Mouse (Mus musculus) heart, postnatal 36 days (tissue): ENCODE measurements around the gene Wfdc15b. TPM values are rescaled to one million over a fixed set of nuclear protein-coding genes. Genes with fewer than 3 reads are reported as not detected.
"Not testable (repeated sequence)": the region's sequence is repeated elsewhere in the genome, so short reads cannot be mapped to it uniquely, and the experiment has no call there.

Experiments
- DNase-seq, 2 experiments: peaks; one replicate each; pipeline ENCODE4 v3.0.0; 2021 to 2022
- intact Hi-C: fragments of 180-260 bp; cut with DNase I; formaldehyde crosslinking; loops from one replicate; pipeline ENCODE4 v1.15.1; 2025
- total RNA-seq, 2 experiments: library from RNA; stranded (reverse); gene quantifications; 2 replicates each; pipeline ENCODE4 v1.2.3; 2021

The Wfdc15b gene
- total RNA-seq: not detected

DNA sequence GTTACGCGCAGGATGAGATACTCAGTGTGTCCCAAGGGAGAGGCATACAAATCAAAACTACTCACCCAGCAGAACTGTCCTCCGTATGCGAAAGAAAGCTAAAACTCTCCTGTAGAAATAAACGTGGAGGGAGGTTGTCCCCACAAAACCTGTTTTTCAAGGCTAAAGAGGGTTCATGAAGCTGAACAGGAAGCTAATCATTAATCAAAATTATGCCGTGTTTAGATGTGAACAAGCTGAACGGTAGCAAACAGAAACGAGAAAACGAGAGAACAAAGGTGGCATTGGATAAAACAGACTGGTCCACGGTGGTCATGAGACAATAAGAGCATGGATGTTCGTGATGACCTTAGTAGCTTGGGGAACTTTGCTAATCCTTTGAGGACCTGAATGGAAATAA is at the start of gene Wfdc15b:
Gene Wfdc15b (minus strand): TSS at position 139 of the 400 bp plus-strand sequence.
- no peak for DNase-seq
- intact Hi-C loops: no loop called here

DNA sequence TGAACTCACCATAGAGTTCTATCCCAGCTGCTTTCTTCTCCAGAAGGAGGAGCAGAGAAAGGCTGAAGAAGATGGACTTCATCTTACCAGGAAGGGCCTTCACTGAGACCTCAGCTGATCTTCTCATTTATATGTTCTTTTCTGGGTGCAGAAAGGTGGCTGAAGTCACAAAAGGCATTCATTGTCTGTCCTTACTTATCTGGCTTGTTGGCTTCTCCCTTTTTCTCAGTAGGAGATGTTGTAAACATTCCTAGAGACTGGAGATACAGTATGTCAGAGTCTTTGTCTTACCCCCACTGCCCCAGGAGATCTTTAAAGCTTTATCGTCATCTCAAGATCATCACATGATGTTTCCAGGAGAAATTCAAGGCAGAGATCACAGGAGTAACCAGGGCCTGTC is 35.1 kb upstream of the Wfdc15b start, which contains the start of gene Svs3b:
Gene Svs3b (minus strand): TSS at position 101 of the 400 bp plus-strand sequence.
- DNase-seq, intact Hi-C loops: not testable (repeated sequence)

DNA sequence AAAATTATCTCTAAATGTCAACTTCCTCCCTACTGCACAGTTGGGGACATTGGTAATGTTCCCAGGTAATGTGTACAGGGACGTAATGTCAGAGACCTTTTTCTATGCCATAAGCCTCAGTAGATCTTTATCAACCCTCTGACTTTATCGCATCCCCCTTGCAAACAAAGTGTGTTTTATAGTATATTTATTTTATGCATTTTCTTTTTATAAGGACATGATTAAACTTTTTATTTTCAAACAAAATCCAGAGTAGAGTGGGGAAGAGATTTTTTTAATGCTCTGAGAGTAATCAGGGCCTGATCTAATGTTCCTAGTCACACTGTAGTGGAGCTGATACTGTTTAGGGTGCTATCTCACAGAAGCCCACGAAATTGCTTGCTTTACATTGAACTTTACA is 16.9 kb upstream of the Wfdc15b start, which contains the start of gene Svs2:
Gene Svs2 (minus strand): TSS at position 101 of the 400 bp plus-strand sequence.
- no peak for DNase-seq
- intact Hi-C loops: no loop called here

DNA sequence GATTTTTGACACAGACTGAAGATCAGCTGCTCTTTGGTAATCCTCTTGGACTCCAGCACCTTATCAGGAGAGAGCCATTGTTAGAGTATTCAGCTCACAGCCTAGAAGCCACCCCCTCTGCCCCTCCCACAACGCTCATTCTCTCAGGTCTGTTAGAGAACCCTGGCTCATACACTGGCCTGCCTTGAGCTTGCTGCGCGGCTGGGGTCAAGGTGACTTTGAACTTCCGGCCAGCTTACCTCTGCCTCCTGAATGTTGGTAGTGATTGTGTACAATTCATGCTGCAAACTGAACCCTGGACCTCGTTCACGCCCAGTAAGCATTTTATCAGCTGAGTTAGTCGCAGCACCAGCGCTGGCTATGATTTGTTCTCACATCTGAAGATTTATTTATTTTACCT is 11.2 kb upstream of the Wfdc15b start:
- no peak for DNase-seq
- intact Hi-C loops: no loop called here

DNA sequence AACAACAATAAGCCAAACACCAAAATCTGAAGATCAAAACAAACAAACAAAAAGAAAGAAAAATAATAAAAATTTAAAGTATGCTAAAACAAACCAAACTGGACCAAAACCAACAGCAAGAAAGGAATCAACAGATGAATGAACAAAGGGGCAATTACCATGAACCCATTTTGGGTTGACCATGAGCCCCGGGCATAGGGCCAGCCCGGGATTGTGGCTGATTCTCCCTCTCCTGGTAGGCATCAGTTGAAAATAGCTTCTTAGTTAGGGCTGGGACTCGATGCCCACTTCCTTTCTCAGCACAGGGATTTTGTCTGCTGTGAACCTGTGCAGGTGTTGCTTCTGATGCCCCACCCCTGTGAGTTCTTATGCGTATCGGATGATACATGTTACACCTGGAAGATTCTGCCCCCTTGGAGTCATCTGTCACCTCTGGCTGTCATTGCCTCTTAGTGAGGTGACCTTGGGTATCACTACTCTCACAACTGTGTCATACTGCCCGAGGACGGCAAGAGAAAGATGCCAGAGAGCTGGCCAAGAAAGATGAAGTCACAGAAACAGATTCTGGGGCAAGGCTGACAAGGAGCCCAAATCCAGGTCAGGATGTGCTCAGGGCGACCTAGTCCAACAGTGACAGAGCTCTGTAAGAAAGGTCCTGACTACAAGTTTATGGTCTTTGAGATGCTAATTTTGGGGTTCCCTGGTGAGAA is 7.1 kb upstream of the Wfdc15b start:
- no peak for DNase-seq
- intact Hi-C loops: no loop called here

DNA sequence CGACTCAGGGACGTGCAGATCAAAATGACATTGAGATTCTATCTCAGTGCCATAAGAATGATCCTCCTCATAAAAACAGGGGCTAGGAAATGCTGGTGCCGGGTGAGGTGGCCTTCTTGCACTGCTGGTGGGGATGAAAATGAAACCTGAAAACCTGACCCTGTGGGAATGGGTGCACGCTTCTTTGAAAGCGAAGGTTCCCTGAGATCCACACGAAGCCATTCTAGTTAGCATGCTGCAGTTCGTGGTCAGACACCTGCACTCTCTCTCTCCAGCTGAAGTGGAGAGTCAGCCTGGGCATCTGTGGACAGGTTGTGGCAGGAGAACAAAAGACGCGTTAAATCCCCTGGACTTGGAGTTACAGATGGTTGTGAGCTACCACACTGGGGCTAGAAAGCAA is 2.2 kb downstream of the Wfdc15b start:
- DNase-seq: no peak
- intact Hi-C loops: no loop called here

DNA sequence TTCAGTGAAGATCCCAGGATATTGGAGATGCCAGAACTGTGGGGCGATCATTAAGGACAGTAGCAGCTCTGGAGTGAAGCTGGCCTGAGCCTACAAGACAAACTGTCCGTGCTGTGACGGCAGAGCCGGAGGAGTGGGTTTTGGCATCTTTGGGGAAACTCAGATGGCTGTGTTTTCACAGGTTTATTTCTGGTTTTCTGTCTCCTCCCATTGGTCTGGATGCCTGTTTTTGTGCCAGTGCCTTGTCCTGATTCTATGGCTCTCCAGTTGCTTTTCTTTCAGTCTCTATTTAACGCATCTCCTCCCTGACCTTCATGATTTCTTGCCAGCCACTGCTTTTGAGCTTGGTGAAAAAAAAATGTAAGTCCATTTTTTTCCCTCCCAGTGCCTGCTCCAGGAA is 8.7 kb downstream of the Wfdc15b start:
- intact Hi-C loops: no loop called here
- DNase-seq: no peak

DNA sequence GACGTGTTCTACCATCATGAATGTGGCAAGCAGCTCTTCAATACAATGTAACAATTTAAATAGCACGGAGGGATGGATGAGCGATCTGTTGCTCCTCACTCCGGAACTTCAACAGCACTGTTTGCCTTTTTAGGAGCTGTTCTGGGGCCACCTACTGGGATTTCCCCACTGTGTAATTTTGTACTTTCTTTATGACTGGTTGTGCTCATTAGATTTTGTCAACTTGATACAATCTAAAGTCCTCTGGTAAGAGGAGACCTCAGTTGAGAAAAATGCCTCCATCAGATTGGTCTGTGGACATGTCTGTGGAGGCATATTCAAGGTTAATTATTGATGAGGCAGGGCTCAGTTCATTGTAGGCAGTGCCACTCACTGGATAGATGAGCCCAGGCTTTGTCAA is 10.6 kb downstream of the Wfdc15b start:
- intact Hi-C loops: no loop called here

DNA sequence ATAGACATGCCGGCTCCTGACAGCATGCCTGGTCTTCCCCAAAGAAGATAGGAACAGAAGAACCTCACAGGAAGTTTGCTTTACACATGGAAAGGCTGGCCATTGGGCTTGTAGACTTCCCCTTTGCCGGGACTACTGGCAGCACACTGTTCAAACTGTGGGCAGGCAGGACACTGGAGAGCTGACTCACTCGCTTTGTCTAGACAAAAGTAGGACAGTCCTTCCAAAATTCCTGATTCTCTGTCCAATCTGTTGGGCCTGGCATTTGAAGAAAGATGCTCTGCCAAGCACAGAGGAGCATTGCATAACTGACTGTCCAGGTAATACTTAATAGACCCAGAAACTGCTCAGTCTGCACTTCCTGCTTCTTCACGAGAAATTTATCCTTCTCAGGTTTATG is 14.8 kb downstream of the Wfdc15b start:
- no peak for DNase-seq
- intact Hi-C loops: no loop called here

More for the DNA sequence above, 10.6 kb downstream of the Wfdc15b start:
- no peak for DNase-seq

DNA sequence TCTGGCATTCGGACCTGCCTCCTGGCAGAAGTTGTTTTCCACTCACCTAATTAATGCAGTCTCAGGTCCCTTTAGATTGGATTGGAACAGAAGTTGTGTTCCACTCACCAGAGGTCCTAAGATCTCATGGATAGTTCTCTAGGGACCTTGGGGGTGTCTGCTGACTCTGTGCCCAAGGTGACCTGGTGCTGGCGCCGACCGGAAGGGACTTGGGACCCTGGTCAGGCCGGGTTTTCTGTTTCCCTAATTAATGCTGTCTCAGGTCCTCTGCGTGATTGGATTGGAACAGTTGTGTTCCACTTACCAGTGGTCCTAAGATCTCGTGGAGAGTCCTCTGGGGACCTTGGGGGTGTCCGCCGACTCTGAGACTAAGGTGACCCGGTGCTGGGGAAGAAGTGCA is 15.4 kb downstream of the Wfdc15b start:
- DNase-seq, intact Hi-C loops: not testable (repeated sequence)

DNA sequence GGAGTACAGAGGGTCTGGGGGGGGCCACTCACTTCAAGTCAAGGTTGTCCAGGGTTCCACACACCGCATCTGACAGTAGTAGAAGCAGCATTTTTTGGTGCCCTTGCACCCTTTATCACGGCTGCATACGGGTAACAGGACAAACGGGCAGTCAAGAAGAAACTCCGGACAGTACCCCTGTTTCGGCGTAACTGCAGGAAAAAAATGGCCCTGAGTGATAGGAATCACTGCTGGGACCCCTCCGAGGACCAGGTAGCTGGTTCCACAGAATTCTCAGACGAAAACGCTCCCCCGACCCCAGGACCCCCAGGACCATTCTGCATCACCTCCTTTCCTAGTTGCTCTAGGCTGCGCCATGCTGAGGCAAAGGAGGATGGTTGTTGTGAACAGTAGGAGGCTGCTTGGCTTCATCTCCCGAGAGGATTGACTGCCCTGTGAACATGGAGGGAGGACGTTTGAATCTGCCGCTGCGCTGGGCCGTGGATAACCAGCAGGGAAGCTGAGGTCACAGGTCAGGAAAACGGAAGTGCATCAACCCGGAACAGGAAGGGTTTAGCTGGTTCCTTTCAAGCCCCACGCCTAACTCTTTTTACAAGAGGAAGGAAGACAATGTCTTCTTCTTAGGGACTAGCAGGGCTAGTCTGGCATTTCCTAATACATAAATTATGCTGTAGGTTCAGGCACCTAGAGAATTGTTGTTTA is 21.7 kb downstream of the Wfdc15b start, which contains the start of gene Wfdc15a:
Gene Wfdc15a (minus strand): TSS at position 505 of the 702 bp plus-strand sequence.
- no peak for DNase-seq
- intact Hi-C loops: no loop called here

DNA sequence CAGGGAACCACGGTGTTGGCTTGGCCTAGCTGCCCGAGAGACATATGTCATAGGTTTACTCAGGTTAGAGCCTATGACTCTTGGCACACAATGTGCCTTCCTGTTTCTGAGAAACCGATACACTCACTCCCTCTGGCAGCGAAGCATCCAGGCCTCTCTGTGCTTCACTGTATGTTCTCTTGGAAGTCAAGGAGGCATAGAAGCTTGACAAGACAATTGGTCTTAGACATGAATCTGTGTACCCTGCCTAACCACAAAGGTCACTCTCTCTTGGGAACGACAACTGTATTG is 24.8 kb downstream of the Wfdc15b start:
- no peak for DNase-seq
- intact Hi-C loops: no loop called here

DNA sequence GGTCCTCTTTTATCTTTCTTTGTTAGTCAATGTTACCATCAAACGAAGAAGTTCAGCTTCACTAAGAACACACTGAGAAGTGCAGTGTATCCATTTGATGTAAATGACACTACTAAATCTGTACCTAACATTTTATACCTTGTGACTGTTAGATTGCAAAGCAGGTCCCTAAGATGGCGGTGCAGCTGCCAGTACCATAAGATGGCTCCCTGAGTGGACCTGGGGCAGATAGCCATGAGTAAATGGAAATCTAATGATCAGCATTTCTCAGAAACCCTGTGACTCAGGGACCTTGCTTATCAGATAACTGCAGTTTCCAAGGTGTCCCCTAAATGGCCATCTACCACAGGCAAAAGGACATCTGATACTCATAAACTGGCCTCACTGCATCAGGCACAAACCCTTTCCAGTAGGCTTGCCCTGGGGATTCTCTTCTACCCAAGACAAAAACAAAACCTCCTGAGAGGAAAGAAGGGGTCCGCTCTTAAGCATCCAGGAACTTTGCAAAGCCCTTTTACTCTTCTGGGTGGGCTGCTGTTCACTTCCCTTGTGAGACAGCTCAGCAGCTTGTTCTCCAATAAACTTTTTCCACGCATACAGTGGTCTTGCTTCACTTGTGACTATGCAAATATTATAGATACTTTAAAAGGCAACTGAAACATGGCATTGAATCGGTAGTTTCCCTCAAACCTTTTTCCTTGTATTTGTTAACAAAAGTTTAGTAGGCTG is 25.3 kb downstream of the Wfdc15b start:
- intact Hi-C loops: no loop called here
- no peak for DNase-seq

DNA sequence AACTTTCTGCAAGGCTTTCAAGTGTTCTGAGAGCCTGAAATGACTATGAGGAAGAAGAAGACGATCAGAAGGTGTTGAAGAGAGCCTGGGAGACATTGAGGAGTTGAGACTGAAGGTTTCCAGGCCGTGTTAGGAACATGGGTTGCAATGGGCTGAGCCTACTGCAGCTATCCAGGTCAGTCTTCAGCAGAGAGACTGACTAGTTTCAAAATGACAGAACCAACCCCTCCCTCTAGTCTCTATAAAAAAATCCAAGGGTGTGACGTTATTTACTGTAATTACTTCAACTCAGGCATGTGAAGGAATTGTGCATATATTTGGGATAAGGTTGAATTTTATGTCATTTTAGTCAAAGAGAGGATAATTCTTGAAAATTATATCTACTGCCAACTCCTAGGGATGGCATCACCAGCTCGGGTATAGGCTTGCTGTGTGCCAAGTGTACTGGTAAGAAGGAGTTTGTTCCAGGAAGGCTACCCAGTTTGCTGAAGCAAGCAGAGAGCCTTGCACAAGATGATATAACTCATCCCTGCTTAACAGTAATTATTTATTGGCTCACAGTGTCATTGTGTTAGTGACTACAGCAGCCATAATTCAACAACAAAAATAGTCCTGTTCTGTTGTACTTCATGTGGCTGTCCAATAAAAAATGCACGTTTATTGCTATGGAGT is 26.4 kb downstream of the Wfdc15b start:
- DNase-seq: no peak
- intact Hi-C loops: no loop called here

DNA sequence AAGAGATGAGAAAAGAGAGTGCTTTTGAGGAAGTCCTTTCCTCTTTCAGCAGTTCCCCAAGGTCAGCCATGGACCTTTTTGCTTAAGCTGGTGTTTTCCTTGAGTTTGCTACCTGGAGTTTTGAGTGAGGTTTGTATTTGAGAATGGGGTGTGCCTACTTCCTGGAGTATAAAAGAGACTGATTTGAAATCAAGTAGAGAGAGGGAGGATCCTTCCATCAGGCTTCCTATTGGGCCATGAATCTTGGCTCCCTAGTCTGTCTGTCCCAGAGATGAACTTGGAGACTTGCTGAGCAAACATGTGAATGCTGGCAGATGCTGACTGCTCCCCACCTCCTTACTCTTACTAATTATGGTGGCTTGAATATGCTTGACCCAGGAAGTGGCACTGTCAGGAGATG is 29.2 kb downstream of the Wfdc15b start:
- intact Hi-C loops: no loop called here
- DNase-seq: no peak

DNA sequence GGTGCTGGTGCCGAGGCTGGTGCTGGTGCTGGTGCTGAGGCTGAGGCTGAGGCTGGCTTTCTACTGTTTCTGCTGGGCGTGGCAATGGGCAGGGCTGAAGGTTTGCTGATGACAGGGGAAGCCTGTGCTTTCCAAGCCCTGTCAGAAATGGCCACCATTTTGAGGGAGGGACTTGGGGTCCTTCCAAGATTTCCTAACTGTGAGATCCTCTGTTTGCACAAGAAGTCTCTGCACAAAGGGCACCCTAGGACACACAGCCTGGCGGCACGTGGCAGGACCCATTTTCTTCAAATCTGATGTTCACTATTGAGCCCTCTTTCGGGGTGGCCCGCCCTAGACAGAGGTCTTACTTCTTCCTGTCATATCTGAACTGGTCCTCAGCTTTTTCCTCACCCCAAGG is 30.9 kb downstream of the Wfdc15b start, which contains the start of gene Wfdc12:
Gene Wfdc12 (minus strand): TSS at position 33 of the 400 bp plus-strand sequence.
- intact Hi-C loops: no loop called here
- no peak for DNase-seq

DNA sequence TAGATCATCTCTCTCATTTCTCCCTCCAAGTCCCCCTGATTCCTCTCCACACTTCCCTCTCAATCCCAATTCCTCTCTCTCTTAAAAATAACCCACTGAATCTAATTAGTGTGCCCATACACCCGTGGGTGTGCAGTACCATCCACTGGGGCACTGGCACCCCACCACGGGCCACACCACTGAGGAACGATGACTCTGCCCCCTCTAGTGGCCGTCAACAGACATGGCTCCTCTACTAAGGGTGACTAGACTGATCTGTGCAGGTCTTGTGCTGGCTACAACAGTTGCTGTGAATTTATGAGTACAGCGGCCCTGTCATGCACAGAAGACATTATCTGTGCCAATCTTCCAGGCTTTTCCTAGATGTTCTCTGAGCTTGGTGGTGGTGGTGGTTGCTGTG is 32.7 kb downstream of the Wfdc15b start:
- no peak for DNase-seq
- intact Hi-C loops: no loop called here

DNA sequence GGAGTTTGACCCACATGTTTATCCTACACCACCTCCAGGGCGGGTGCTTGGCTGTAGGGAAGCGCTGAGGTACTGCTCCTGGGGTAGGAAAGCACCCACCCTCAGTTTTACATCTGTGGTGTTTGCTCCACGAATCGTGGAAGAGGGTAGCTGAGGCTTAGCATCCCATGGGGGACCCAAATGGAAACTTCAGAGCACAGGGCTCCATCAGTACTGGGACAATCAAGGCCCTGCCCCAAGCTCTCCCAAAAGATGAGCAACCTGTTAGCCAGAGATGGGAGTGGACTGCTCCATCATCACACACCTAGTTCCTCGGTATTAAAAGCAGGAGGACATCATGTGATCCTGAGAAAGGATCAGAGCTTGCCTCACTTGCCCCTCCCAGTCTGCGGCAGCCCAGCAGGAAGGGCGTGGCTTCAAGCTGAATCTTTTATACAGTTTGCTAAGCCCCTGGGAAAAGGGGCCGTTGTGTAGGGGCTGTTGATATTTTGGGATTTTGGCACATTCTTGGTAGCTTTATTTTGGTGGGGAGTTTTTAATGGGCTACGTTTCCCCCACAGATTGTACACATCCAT is 37.2 kb downstream of the Wfdc15b start:
- no peak for DNase-seq
- intact Hi-C loops: loop anchor here (5.0 kb wide), 1 partner anchor 82 kb away; no protein-coding TSS in a partner anchor

DNA sequence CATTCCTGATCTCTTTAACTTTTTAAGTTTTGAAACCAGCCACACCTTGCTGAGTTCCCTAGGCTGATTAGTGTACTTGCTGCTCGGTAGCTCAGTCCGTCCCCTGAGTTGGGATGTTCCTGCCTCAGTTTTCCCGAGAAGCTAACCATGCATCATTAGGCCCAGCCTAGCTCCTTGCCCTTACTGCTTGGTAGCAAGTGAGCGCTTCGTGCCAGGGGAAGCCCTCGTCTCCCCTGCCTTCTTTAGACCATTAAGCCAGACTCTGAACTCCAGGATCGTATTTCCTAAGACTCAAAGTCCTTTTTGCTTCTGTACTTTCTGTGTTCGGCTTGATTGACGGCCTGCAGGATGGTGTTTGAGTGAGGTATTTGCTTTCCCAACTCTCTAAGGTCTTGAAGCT is 38.1 kb downstream of the Wfdc15b start:
- intact Hi-C loops: loop anchor here (5.0 kb wide), 1 partner anchor 81 kb away; no protein-coding TSS in a partner anchor

DNA sequence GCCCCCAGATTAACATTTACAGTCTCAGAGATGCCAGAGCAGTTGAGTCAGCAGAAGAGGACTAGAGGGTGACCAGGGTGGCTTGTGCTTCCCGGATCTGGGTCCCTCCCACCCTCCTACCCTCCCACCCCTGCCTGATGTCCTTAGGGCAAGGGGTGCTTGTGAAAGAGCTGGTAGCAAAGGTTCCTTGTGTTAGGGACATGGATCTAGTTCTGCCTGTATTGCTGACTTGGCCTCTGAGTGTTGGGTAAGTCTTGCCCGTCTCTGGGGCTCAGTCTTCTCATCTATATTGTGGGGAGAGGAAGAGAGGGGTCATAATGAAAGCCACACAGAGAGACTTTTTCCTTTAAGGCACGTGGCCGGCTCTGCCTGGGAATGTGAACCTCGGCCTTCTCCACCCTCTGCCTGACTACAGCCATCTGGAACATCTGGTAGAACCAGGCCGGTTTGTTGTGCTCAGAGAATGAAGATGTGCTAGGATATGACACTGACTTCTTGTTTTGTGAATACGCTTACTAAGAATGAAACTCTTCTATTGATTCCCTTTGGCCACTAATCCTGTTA is 38.7 kb downstream of the Wfdc15b start, which contains the start of gene Wfdc5:
Gene Wfdc5 (minus strand): TSS at position 51 of the 564 bp plus-strand sequence.
- intact Hi-C loops: loop anchor here (5.0 kb wide), 1 partner anchor 80 kb away; no protein-coding TSS in a partner anchor
- no peak for DNase-seq

More for the DNA sequence above, 38.1 kb downstream of the Wfdc15b start:
- DNase-seq: no peak
